Mouse (Mus musculus): Measurements from ENCODE around the gene Cd47. TPM values are rescaled to one million over a fixed set of nuclear protein-coding genes. Genes with fewer than 3 reads are reported as not detected.
"Not testable (repeated sequence)": the region's sequence is repeated elsewhere in the genome, so short reads cannot be mapped to it uniquely, and the experiment has no call there.

The Cd47 gene
- polyA plus RNA-seq, 1 experiment, result 79.4 TPM

DNA sequence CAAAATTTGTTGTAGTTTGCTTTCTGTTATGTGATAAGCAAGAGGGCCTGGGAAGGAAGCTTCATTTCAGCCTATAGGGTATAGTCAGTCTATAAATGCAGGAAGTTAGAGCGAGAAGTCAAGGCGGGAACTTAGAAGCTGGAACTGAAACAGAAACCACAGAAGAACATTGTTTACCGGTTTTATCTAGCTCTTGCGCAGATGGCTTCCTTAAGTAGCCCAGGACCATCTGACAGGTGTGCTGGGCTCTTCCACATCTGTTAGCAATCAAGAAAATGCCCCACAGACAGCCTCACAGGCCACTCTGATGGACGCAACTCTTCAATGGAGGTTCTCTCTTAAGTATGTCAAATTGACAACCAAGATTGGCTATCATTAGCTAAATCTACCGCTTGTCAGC lies 18.3 kb downstream of the Cd47 start:
- TF ChIP-seq TCF3 (IDR thresholded peaks at IDR 0.05; ENCODE audit: insufficient read length, low read depth), result no peak
- no peak for TF ChIP-seq E2F4 (IDR thresholded peaks at IDR 0.05; ENCODE audit: insufficient read depth)
- TF ChIP-seq USF1 (IDR thresholded peaks at IDR 0.05; ENCODE audit: low read depth), result no peak
- no peak for TF ChIP-seq TCF12 (IDR thresholded peaks at IDR 0.05; ENCODE audit: insufficient read depth, poor library complexity, severe bottlenecking)
- no peak for TF ChIP-seq MAX (IDR thresholded peaks at IDR 0.05; ENCODE audit: low read depth)
- no peak for TF ChIP-seq POLR2AphosphoS2 (IDR thresholded peaks at IDR 0.05; ENCODE audit: insufficient read length, low read depth)
- TF ChIP-seq MYOD1 (IDR thresholded peaks at IDR 0.05; ENCODE audit: control insufficient read depth in 1 of 3, insufficient read length in 2 of 3, low read depth in 2 of 3), result no peak
- TF ChIP-seq MYOG (IDR thresholded peaks at IDR 0.05; ENCODE audit: control insufficient read depth in 1 of 3, insufficient read depth in 1 of 3, insufficient read length in 2 of 3, low read depth in 2 of 3), result no peak
- no peak for TF ChIP-seq REST (IDR thresholded peaks at IDR 0.05; ENCODE audit: insufficient read depth, insufficient read length)
- TF ChIP-seq POLR2A (IDR thresholded peaks at IDR 0.05; ENCODE audit: insufficient read length, low read depth), result no peak
- TF ChIP-seq SRF (IDR thresholded peaks at IDR 0.05; ENCODE audit: control insufficient read depth, insufficient read length, low read depth), result no peak
- no peaks in the 10 kb centered on the region for H3K79me2 ChIP-seq (ENCODE audit: control insufficient read depth, insufficient read depth)
- H3K27me3 ChIP-seq (ENCODE audit: control insufficient read depth, insufficient read depth, insufficient read length), result no peaks in the 10 kb centered on the region

DNA sequence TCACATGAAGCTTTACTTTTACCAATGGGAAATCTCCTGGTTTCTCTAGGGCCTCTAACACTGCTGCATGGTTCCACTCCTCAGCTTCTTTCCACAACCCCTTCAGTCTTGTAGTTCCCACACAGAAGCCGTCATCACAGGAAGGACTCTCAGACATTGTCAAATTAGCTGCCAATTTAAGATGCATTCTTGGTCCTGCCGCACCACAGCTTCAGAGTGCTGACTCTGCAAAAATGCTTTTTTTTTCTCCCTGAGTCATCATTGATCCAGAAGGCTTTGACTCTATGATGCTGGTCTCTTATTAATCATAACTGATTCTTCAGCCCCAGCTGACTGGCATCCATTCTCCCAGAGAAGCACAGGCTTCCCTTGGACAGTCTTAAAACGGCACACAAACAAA lies 19.2 kb downstream of the Cd47 start:
- no peaks in the 10 kb centered on the region for H3K36me3 ChIP-seq (ENCODE audit: control insufficient read depth, insufficient read depth)
- no peak for TF ChIP-seq MYOD1 (IDR thresholded peaks at IDR 0.05; ENCODE audit: control insufficient read depth in 1 of 3, insufficient read length in 2 of 3, low read depth in 2 of 3)
- TF ChIP-seq POLR2A (IDR thresholded peaks at IDR 0.05; ENCODE audit: insufficient read length, low read depth), result no peak
- TF ChIP-seq CEBPB (IDR thresholded peaks at IDR 0.05; ENCODE audit: insufficient read depth, poor library complexity, severe bottlenecking), result no peak
- no peak for TF ChIP-seq MYOG (IDR thresholded peaks at IDR 0.05; ENCODE audit: control insufficient read depth in 1 of 3, insufficient read depth in 1 of 3, insufficient read length in 2 of 3, low read depth in 2 of 3)
- TF ChIP-seq E2F4 (IDR thresholded peaks at IDR 0.05; ENCODE audit: insufficient read depth), result no peak
- H3K79me2 ChIP-seq (ENCODE audit: control insufficient read depth, insufficient read depth), result no peaks in the 10 kb centered on the region
- H3K4me3 ChIP-seq, result no peak overlapping the region
- no peaks in the 10 kb centered on the region for H3K27me3 ChIP-seq (ENCODE audit: control insufficient read depth, insufficient read depth, insufficient read length)
- H3ac ChIP-seq (ENCODE audit: control insufficient read depth, insufficient read length), result no peak overlapping the region
- H3K4me2 ChIP-seq (ENCODE audit: low read depth), result no peak overlapping the region

More for the DNA sequence above, 18.3 kb downstream of the Cd47 start:
- H3K36me3 ChIP-seq (ENCODE audit: control insufficient read depth, insufficient read depth), result no peaks in the 10 kb centered on the region
- H3K4me3 ChIP-seq, result no peak overlapping the region
- no peak overlapping the region for H3ac ChIP-seq (ENCODE audit: control insufficient read depth, insufficient read length)
- H3K4me2 ChIP-seq (ENCODE audit: low read depth), result no peak overlapping the region

DNA sequence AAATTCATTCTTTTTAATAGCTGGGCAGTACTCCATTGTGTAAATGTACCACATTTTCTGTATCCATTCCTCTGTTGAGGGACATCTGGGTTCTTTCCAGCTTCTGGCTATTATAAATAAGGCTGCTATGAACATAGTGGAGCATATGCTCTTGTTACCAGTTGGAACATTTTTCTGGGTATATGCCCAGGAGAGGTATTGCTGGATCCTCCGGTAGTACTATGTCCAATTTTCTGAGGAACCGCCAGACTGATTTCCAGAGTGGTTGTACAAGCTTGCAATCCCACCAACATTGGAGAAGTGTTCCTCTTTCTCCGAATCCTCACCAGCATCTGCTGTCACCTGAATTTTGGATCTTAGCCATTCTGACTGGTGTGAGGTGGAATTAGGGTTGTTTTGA lies 30.6 kb downstream of the Cd47 start:
- not testable (repeated sequence) for H3K4me2 ChIP-seq (ENCODE audit: low read depth); H3K27me3 ChIP-seq (ENCODE audit: control insufficient read depth, insufficient read depth, insufficient read length); H3ac ChIP-seq (ENCODE audit: control insufficient read depth, insufficient read length); H3K79me2 ChIP-seq (ENCODE audit: control insufficient read depth, insufficient read depth); H3K4me3 ChIP-seq; H3K36me3 ChIP-seq (ENCODE audit: control insufficient read depth, insufficient read depth)

DNA sequence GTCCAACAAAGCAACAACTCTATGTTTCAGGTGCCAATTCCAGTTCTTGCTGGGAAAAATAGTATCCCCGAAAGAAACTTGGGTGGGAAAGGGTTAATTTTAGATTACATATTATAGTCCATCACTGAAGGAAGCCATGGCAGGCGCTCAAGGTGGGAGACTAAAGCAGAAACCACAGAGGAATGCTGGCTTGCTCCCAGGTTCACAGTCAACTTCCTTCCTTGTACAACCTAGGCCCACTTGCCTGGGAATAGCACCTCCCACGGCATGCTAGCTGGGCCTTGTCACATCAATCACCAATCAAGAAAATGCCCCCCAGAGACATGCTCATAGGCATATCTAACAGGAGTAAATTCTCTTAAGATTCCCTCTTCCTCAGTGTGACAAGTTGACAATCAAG lies 32.0 kb downstream of the Cd47 start:
- TF ChIP-seq USF1 (IDR thresholded peaks at IDR 0.05; ENCODE audit: low read depth), result no peak
- no peak for TF ChIP-seq MYOD1 (IDR thresholded peaks at IDR 0.05; ENCODE audit: control insufficient read depth in 1 of 3, insufficient read length in 2 of 3, low read depth in 2 of 3)
- no peak for TF ChIP-seq MYOG (IDR thresholded peaks at IDR 0.05; ENCODE audit: control insufficient read depth in 1 of 3, insufficient read depth in 1 of 3, insufficient read length in 2 of 3, low read depth in 2 of 3)
- TF ChIP-seq SRF (IDR thresholded peaks at IDR 0.05; ENCODE audit: control insufficient read depth, insufficient read length, low read depth), result no peak
- TF ChIP-seq E2F4 (IDR thresholded peaks at IDR 0.05; ENCODE audit: insufficient read depth), result no peak
- TF ChIP-seq POLR2A (IDR thresholded peaks at IDR 0.05; ENCODE audit: insufficient read length, low read depth), result no peak
- no peak for TF ChIP-seq TCF3 (IDR thresholded peaks at IDR 0.05; ENCODE audit: insufficient read length, low read depth)
- Histone ChIP-seq H3K27me3 (ENCODE audit: control insufficient read depth, insufficient read depth, insufficient read length) (no peaks in the 10 kb centered on the region), H3K79me2 (ENCODE audit: control insufficient read depth, insufficient read depth) (no peaks in the 10 kb centered on the region), H3K4me2 (ENCODE audit: low read depth) (no peak overlapping the region), H3ac (ENCODE audit: control insufficient read depth, insufficient read length) (no peak overlapping the region), H3K36me3 (ENCODE audit: control insufficient read depth, insufficient read depth) (no peaks in the 10 kb centered on the region), H3K4me3 (no peak overlapping the region)

DNA sequence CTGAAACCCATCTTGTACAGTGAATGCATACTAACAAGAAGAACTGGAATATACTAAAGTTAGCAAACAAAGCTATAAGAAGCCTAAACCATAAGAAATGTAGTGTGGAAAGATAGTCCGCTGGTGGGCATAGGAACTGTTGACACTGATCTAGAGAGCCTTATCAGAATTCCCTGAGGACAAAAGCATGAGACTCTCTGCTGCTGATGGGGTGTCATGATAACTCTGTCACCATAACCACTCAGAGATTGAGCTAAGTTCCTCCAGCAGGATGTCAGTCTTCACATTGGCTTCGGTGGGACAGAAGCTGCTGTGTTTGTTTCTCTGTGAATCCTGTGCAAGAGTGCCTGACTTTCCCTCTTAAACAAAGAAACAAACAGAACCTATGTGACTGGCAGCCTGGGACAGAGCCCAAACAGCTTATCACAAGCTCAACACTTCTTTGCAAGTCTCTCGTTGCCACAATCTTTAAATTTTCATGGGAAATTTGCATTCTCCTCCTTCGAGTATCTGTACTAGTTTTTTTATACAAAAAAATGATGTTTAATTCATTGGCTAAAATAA lies 33.9 kb downstream of the Cd47 start:
- Histone ChIP-seq H3K36me3 (ENCODE audit: control insufficient read depth, insufficient read depth) (no peaks in the 10 kb centered on the region), H3K4me3 (no peak overlapping the region), H3K27me3 (ENCODE audit: control insufficient read depth, insufficient read depth, insufficient read length) (no peaks in the 10 kb centered on the region), H3ac (ENCODE audit: control insufficient read depth, insufficient read length) (no peak overlapping the region), H3K79me2 (ENCODE audit: control insufficient read depth, insufficient read depth) (no peaks in the 10 kb centered on the region), H3K4me2 (ENCODE audit: low read depth) (no peak overlapping the region)
- no peak for TF ChIP-seq MYOG (IDR thresholded peaks at IDR 0.05; ENCODE audit: control insufficient read depth in 1 of 3, insufficient read depth in 1 of 3, insufficient read length in 2 of 3, low read depth in 2 of 3)
- TF ChIP-seq MYOD1 (IDR thresholded peaks at IDR 0.05; ENCODE audit: control insufficient read depth in 1 of 3, insufficient read length in 2 of 3, low read depth in 2 of 3), result no peak
- TF ChIP-seq E2F4 (IDR thresholded peaks at IDR 0.05; ENCODE audit: insufficient read depth), result no peak
- TF ChIP-seq SRF (IDR thresholded peaks at IDR 0.05; ENCODE audit: control insufficient read depth, insufficient read length, low read depth), result no peak
- TF ChIP-seq MAX (IDR thresholded peaks at IDR 0.05; ENCODE audit: low read depth), result no peak
- TF ChIP-seq POLR2A (IDR thresholded peaks at IDR 0.05; ENCODE audit: insufficient read length, low read depth), result no peak
- no peak for TF ChIP-seq TCF12 (IDR thresholded peaks at IDR 0.05; ENCODE audit: insufficient read depth, poor library complexity, severe bottlenecking)
- no peak for TF ChIP-seq CEBPB (IDR thresholded peaks at IDR 0.05; ENCODE audit: insufficient read depth, poor library complexity, severe bottlenecking)
- TF ChIP-seq REST (IDR thresholded peaks at IDR 0.05; ENCODE audit: insufficient read depth, insufficient read length), result no peak
- no peak for TF ChIP-seq TCF3 (IDR thresholded peaks at IDR 0.05; ENCODE audit: insufficient read length, low read depth)
- TF ChIP-seq POLR2AphosphoS2 (IDR thresholded peaks at IDR 0.05; ENCODE audit: insufficient read length, low read depth), result no peak
- TF ChIP-seq USF1 (IDR thresholded peaks at IDR 0.05; ENCODE audit: low read depth), result no peak

All from myocyte (in vitro differentiated cells).